Mouse (Mus musculus): ENCODE data around the gene Pgs1.

The Pgs1 gene

GRCm38 (mm10) chr11:117986126-117987031, at the start of gene Pgs1:
Gene Pgs1, plus strand, starts transcription at chr11:117986292.
- DNase-seq (ENCODE audit: low spot score): no peak

GRCm38 (mm10) chr11:117939004-117939730, 46.9 kb upstream of the Pgs1 start:
- no peak for DNase-seq (ENCODE audit: low spot score)

- DNase-seq (ENCODE audit: low spot score): no peak
Observed at GRCm38 (mm10) chr11:117939741-117940285, 46.3 kb upstream of the Pgs1 start.

GRCm38 (mm10) chr11:117940881-117941280, 45.2 kb upstream of the Pgs1 start:
- no peak for DNase-seq (ENCODE audit: low spot score)

GRCm38 (mm10) chr11:117941325-117941834, 44.7 kb upstream of the Pgs1 start:
- no peak for DNase-seq (ENCODE audit: low spot score)

- no peak for DNase-seq (ENCODE audit: low spot score)
Observed at GRCm38 (mm10) chr11:117941848-117942247, 44.2 kb upstream of the Pgs1 start.

- DNase-seq (ENCODE audit: low spot score): no peak
Observed at GRCm38 (mm10) chr11:117946195-117946979, 39.7 kb upstream of the Pgs1 start.

GRCm38 (mm10) chr11:117946996-117947419, 39.1 kb upstream of the Pgs1 start:
- no peak for DNase-seq (ENCODE audit: low spot score)

GRCm38 (mm10) chr11:117949392-117950091, 36.5 kb upstream of the Pgs1 start:
- DNase-seq (ENCODE audit: low spot score): no peak

- DNase-seq (ENCODE audit: low spot score): no peak
Observed at GRCm38 (mm10) chr11:117951391-117951790, 34.7 kb upstream of the Pgs1 start.

GRCm38 (mm10) chr11:117952174-117952933, 33.7 kb upstream of the Pgs1 start:
- DNase-seq (ENCODE audit: low spot score): no peak

GRCm38 (mm10) chr11:117954094-117954493, 32.0 kb upstream of the Pgs1 start:
- DNase-seq (ENCODE audit: low spot score): no peak

- no peak for DNase-seq (ENCODE audit: low spot score)
Observed at GRCm38 (mm10) chr11:117954819-117955218, 31.3 kb upstream of the Pgs1 start.

GRCm38 (mm10) chr11:117955621-117956020, 30.5 kb upstream of the Pgs1 start:
- DNase-seq (ENCODE audit: low spot score): no peak

GRCm38 (mm10) chr11:117958197-117958596, 27.9 kb upstream of the Pgs1 start:
- DNase-seq (ENCODE audit: low spot score): no peak

GRCm38 (mm10) chr11:117959166-117959565, 26.9 kb upstream of the Pgs1 start:
- no peak for DNase-seq (ENCODE audit: low spot score)

GRCm38 (mm10) chr11:117959741-117960381, 26.2 kb upstream of the Pgs1 start:
- no peak for DNase-seq (ENCODE audit: low spot score)

- no peak for DNase-seq (ENCODE audit: low spot score)
Observed at GRCm38 (mm10) chr11:117960601-117961000, 25.5 kb upstream of the Pgs1 start.

GRCm38 (mm10) chr11:117962228-117963067, 23.6 kb upstream of the Pgs1 start:
- no peak for DNase-seq (ENCODE audit: low spot score)
